Mouse (Mus musculus): ENCODE data around the gene Ttc38. TPM values are rescaled to one million over a fixed set of nuclear protein-coding genes. Genes with fewer than 3 reads are reported as not detected.

The Ttc38 gene
- polyA plus RNA-seq, 1 experiment from 2014 or later, result 3.5 TPM

DNA sequence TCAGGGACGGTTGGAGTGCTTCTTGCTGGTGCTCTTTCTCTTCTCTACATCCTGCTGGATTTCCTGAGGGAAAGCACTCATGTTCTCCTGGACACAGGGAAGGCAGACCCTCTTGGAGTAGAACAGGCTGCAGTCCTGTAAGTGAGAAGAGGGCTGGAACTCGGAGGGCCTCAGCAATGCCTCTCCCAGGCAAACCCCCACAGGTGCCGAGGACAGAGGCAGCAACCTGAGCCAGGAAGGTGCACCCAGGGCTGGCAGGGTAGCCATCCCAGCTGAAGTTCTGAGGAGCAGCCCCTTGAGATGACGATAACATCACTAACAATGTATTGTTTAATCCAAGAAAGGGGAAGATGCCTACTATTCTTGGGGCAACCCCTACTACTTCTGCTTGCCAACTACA, 24.7 kb upstream of the Ttc38 start:
- H3K9me3 ChIP-seq, result no peaks in the 10 kb centered on the region
- H3K36me3 ChIP-seq, result peaks cover 9% of the 10 kb centered on the region; the same call in 1 of the 2 replicates
- WGBS, result 83% methylated on average over 4 of the region's 4 CpGs

DNA sequence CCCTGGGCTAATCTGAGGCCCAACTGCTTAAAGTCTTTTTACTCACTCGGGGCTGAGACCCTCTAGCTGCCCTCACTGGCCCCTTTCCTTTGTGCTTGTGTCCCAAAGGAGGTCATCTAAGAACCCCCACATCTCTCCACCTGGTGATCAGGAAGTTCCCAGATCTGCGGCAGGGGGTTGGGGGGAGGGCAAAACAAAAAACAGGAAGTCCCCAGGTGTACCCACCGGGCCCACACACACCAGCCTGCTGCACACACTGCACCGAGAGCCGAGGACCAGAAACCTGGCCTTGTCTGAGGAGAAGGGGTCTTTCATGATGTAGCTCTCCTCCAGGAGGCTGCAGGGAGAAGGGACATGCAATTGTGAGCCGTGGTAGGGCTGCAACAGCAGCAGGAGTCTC, 24.1 kb upstream of the Ttc38 start:
- Histone ChIP-seq H3K4me1 (peaks cover 8% of the 10 kb centered on the region), H3K27me3 (ENCODE audit: insufficient read depth, poor library complexity, severe bottlenecking) (no peaks in the 10 kb centered on the region), H3K4me3 (no peak overlapping the region), H3K9me3 (no peaks in the 10 kb centered on the region), H3K27ac (no peak overlapping the region), H3K36me3 (peaks cover 9% of the 10 kb centered on the region; the same call in 1 of the 2 replicates)
- WGBS, result 79% methylated on average over 6 of the region's 6 CpGs
- no peak for DNase-seq (ENCODE audit: low spot score)

More for the DNA sequence above, 24.7 kb upstream of the Ttc38 start:
- Histone ChIP-seq H3K27me3 (ENCODE audit: insufficient read depth, poor library complexity, severe bottlenecking) (no peaks in the 10 kb centered on the region), H3K4me1 (peaks cover 8% of the 10 kb centered on the region), H3K27ac (no peak overlapping the region), H3K4me3 (no peak overlapping the region)
- DNase-seq (ENCODE audit: low spot score), result no peak

GRCm38 (mm10) chr15:85808434-85808833, 23.7 kb upstream of the Ttc38 start:
- Histone ChIP-seq H3K4me3 (no peak overlapping the region), H3K36me3 (peaks cover 9% of the 10 kb centered on the region; the same call in 1 of the 2 replicates), H3K27ac (no peak overlapping the region), H3K4me1 (peaks cover 8% of the 10 kb centered on the region), H3K27me3 (ENCODE audit: insufficient read depth, poor library complexity, severe bottlenecking) (no peaks in the 10 kb centered on the region), H3K9me3 (no peaks in the 10 kb centered on the region)
- DNase-seq (ENCODE audit: low spot score), result no peak
- 64% methylated on average over 8 of the region's 8 CpGs for WGBS

DNA sequence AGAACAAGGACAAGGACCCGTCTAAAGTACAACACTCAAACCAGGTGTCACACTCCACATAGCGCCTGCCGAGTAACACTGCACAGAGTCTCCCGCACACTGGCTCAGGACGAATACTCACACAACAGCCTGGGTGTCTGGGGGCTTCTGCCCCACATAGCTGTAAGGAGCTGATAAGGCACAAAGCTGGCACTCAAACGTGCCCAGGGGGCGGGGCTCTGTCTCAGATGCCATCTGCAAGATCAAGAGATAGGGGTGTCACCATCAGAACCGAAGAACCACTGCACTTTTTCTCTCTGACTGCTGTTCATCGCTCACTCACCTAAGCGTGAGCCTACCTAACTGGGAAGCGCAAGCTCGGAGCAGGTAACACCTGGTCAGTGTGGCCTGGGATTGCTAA, 23.0 kb upstream of the Ttc38 start:
- H3K27ac ChIP-seq, result no peak overlapping the region
- H3K9me3 ChIP-seq, result no peaks in the 10 kb centered on the region
- peaks cover 9% of the 10 kb centered on the region; the same call in 1 of the 2 replicates for H3K36me3 ChIP-seq
- H3K27me3 ChIP-seq (ENCODE audit: insufficient read depth, poor library complexity, severe bottlenecking), result no peaks in the 10 kb centered on the region
- no peak for DNase-seq (ENCODE audit: low spot score)
- 83% methylated on average over 12 of the region's 12 CpGs for WGBS
- H3K4me1 ChIP-seq, result peaks cover 8% of the 10 kb centered on the region
- H3K4me3 ChIP-seq, result no peak overlapping the region

DNA sequence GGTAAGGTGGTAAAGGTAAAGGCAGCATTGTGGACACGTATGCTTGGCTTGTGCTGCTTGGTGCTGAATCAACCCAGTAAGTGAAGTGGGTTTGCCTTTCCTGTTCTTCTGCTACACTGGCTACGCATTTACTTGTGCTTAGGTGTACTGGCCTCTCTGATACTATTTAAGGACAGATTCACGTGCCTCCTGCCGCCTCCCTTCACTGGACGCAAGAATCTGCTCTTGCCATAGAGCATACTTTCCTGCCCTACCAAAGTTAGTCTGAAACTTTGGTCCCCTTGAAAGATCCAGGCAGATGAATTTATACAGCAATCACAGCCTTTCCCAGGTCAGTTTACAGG, 21.7 kb upstream of the Ttc38 start:
- Histone ChIP-seq H3K36me3 (peaks cover 9% of the 10 kb centered on the region; the same call in 1 of the 2 replicates), H3K27me3 (ENCODE audit: insufficient read depth, poor library complexity, severe bottlenecking) (no peaks in the 10 kb centered on the region), H3K4me3 (peak overlapping the region; percentile 86), H3K4me1 (peaks cover 8% of the 10 kb centered on the region), H3K9me3 (no peaks in the 10 kb centered on the region), H3K27ac (peak overlapping the region; percentile 95)
- 61% methylated on average over 5 of the region's 5 CpGs for WGBS
- DNase-seq (ENCODE audit: low spot score), result no peak

DNA sequence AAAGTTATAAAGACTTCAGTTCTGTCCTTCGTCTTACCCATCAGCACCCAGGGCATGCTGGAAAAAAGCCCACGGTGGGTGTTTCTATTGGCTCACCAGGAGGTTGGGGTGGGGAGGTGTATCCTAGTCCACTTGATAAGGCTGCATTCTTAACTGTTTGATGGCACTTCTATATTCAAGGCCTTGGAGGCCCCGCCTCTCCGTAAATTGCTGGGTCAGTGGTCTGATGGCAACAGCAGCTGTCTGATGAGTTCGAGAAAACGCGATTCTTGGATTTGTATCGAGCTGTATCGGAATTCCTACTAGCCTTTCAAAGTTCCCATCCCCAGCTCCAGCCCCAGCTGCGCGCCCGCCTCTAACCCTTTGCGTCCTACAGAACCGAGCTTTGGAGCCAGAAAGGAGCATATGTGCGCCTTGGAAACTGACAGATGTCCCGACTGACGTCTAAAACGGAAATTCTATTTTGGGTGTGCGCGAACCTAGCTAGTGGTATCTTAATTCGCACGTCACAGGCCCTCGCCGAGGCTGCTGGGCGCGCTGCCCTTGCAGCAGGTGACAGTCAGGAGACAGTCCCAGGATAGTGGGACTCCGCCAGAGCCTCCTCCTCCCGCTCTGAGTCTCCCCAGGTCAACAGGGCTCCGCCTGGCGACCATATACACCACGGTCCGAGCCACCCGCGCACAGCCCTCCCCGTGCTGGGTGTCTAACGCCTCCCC, 21.1 kb upstream of the Ttc38 start:
- Histone ChIP-seq H3K4me3 (peak overlapping the region; percentile 86), H3K4me1 (peaks cover 8% of the 10 kb centered on the region), H3K27ac (peak overlapping the region; percentile 95), H3K9me3 (no peaks in the 10 kb centered on the region), H3K36me3 (peaks cover 9% of the 10 kb centered on the region; the same call in 1 of the 2 replicates), H3K27me3 (ENCODE audit: insufficient read depth, poor library complexity, severe bottlenecking) (no peaks in the 10 kb centered on the region)
- no peak for DNase-seq (ENCODE audit: low spot score)
- WGBS, result 5% methylated on average over 36 of the region's 36 CpGs

- Histone ChIP-seq H3K27ac (peak within 1 kb of the TSS; percentile 95), H3K27me3 (ENCODE audit: insufficient read depth, poor library complexity, severe bottlenecking) (no peaks in the 10 kb centered on the region), H3K36me3 (peaks cover 9% of the 10 kb centered on the region; the same call in 1 of the 2 replicates), H3K4me1 (peaks cover 8% of the 10 kb centered on the region), H3K4me3 (peak within 1 kb of the TSS; percentile 86), H3K9me3 (no peaks in the 10 kb centered on the region)
- WGBS, result 3% methylated on average over 36 of the region's 36 CpGs
- peak; percentile 98 for DNase-seq (ENCODE audit: low spot score)
These were observed 20.4 kb upstream of the Ttc38 start, which contains the start of gene Cdpf1 for GRCm38 (mm10) chr15:85811535-85812277. Cdpf1 (minus strand) TSS chr15:85811697.

DNA sequence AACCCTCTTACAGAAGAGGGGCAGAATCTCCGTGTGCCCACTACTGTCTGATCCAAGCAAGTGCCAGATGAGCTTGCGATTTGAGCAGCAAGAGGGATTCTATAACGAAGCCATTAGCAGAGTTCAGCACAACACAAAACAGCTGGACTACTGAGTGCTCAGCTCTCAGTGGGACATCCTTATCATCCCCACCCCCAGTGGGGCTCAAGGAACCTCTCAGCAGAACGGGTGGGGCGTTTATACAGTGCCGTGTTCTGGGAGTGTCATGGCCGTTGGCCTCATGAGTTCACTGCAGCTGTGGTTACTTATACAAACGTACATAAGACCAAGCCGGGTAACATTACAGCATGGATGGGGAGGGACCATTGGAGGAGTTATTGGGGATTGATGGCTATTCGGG, 18.7 kb upstream of the Ttc38 start:
- Histone ChIP-seq H3K4me1 (peaks cover 8% of the 10 kb centered on the region), H3K27ac (no peak overlapping the region), H3K27me3 (ENCODE audit: insufficient read depth, poor library complexity, severe bottlenecking) (peaks cover 3% of the 10 kb centered on the region), H3K9me3 (no peaks in the 10 kb centered on the region), H3K4me3 (no peak overlapping the region), H3K36me3 (no peaks in the 10 kb centered on the region)
- DNase-seq (ENCODE audit: low spot score), result no peak
- 64% methylated on average over 10 of the region's 10 CpGs for WGBS

DNA sequence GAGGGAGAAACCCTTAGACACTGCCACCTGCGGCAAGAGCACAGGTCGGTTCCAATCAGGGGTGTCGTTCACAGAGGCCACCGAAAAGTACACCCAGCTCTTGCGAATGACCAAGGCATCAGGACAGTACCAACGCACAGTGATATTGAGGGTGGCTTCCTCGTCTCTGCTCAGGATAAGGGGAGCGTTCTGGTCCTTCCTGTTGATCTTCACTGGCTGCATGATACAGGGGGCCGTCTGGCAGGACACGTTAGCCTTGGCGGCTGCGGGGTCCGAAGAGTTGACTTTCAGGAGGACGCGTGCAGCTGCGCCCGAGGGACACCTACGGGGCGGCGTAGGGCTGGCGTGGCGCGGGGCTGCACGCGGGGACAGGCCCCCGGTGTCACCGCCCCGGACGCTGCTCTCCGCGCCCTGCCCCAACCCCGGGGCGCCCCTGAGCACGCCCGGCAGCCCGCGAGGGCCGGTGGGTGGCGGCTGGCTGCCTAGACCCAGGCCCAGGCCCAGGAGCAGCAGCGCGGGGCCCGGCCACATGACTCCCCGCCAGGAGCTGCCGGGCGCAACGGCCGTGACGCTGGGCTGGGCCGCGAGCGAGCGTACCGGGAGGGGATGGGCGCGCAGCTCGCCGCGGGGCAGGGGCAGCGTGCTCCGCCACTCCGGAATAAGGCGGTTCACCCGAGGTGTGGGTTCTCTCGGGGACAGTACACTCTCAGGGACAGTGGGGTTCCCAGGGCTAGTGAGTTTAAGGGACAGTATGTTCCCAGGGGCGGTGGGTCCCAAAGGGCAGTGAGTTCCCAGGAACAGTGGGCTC, 10.7 kb upstream of the Ttc38 start, which contains the start of gene Pkdrej:
TSS of gene Pkdrej (minus strand) at position 532 of the 808 bp plus-strand sequence.
- 2% methylated on average over 65 of the region's 65 CpGs for whole genome bisulfite sequencing
- no peak for DNase-seq (ENCODE audit: low spot score)
- Histone ChIP-seq H3K4me3 (peak within 1 kb of the TSS; percentile 78), H3K27me3 (ENCODE audit: insufficient read depth, poor library complexity, severe bottlenecking) (peaks cover 38% of the 10 kb centered on the region), H3K36me3 (no peaks in the 10 kb centered on the region), H3K27ac (peak within 1 kb of the TSS; percentile 89), H3K9me3 (no peaks in the 10 kb centered on the region), H3K4me1 (peaks cover 14% of the 10 kb centered on the region)

GRCm38 (mm10) chr15:85822011-85822359, 10.1 kb upstream of the Ttc38 start:
- no peak for DNase-seq (ENCODE audit: low spot score)

GRCm38 (mm10) chr15:85826676-85827075, 5.4 kb upstream of the Ttc38 start:
- no peak overlapping the region for H3K4me3 ChIP-seq
- peaks cover 19% of the 10 kb centered on the region for H3K4me1 ChIP-seq
- peaks cover 8% of the 10 kb centered on the region; the same call in 1 of the 2 replicates for H3K27me3 ChIP-seq (ENCODE audit: insufficient read depth, poor library complexity, severe bottlenecking)
- DNase-seq (ENCODE audit: low spot score), result no peak
- H3K27ac ChIP-seq, result no peak overlapping the region
- H3K36me3 ChIP-seq, result no peaks in the 10 kb centered on the region
- 44% methylated on average over 5 of the region's 5 CpGs for WGBS
- no peaks in the 10 kb centered on the region for H3K9me3 ChIP-seq

More at GRCm38 (mm10) chr15:85822011-85822359, 10.1 kb upstream of the Ttc38 start:
- Histone ChIP-seq H3K36me3 (no peaks in the 10 kb centered on the region), H3K27ac (peak overlapping the region; percentile 89), H3K9me3 (no peaks in the 10 kb centered on the region), H3K4me3 (peak overlapping the region; percentile 78), H3K27me3 (ENCODE audit: insufficient read depth, poor library complexity, severe bottlenecking) (peaks cover 38% of the 10 kb centered on the region), H3K4me1 (peaks cover 19% of the 10 kb centered on the region)
- WGBS, result 13% methylated on average over 4 of the region's 4 CpGs

DNA sequence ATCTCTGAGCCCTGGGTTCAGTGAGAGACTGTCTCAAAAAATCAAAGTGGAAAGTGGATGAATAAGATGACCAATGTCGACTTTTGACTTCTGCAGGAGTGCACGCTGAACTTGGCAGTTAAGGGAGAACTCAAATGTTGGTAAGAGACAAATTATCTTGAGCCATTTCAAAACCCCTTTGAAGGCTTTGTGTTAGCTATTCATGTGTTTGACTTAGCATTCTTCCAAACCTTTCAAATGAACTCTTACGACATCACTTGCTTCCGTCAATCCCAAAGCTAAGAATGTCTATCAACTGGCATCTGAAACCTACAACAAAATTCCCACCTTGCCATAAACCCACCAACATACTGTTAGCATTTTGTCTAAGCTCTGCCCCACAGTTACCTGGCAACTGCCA, 4.0 kb upstream of the Ttc38 start:
- no peaks in the 10 kb centered on the region for H3K36me3 ChIP-seq
- WGBS, result 82% methylated on average over 4 of the region's 4 CpGs
- no peaks in the 10 kb centered on the region for H3K27me3 ChIP-seq (ENCODE audit: insufficient read depth, poor library complexity, severe bottlenecking)
- DNase-seq (ENCODE audit: low spot score), result no peak
- peaks cover 25% of the 10 kb centered on the region for H3K4me1 ChIP-seq
- H3K4me3 ChIP-seq, result no peak overlapping the region
- H3K9me3 ChIP-seq, result no peaks in the 10 kb centered on the region
- H3K27ac ChIP-seq, result no peak overlapping the region

Measured in heart, embryonic 10.5 days (tissue).